Mouse (Mus musculus): ENCODE data around the gene Sox1. TPM values are rescaled to one million over a fixed set of nuclear protein-coding genes. Genes with fewer than 3 reads are reported as not detected.

Gene Sox1
- polyA plus RNA-seq, 1 experiment from 2014 or later: not detected

DNA sequence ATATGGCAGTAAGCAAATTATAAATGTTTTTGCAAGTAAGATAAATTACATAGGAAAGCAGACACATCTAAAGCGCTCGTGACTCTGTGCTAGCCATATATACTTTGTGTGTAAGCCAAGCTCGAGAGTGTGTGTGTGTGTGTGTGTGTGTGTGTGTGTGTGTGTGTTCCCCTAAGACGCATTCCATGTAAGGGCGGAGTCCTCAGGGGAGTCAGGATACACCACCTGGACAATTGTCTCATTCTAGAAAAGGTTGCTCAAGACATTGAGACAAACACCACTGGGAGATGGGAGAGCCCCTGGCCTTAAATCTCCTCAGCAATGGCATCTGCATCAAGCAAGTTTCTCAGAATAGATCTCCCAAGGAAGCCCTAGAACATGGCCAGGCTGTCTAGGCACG, 42.9 kb downstream of the Sox1 start:
- no peak overlapping the region for H3K4me2 ChIP-seq (ENCODE audit: low read length)
- no peaks in the 10 kb centered on the region for H3K36me3 ChIP-seq (ENCODE audit: insufficient read depth, low read length)
- ATAC-seq (replicated peaks; ENCODE audit: low FRiP score, low read depth) (no peak), DNase-seq (ENCODE audit: low spot score) (no peak)
- peaks cover 8% of the 10 kb centered on the region; the same call in 1 of the 2 replicates for H3K27me3 ChIP-seq (ENCODE audit: insufficient read depth, low read length)
- no peak overlapping the region for H3K27ac ChIP-seq
- WGBS: 88% methylated on average over 6 of the region's 6 CpGs
- H3K4me1 ChIP-seq (replicated peaks; ENCODE audit: insufficient read depth, low read length): no peaks in the 10 kb centered on the region
- H3K4me3 ChIP-seq (replicated peaks; ENCODE audit: low read depth, low read length): no peak overlapping the region
- no peak for TF ChIP-seq CTCF (IDR thresholded peaks at IDR 0.05; ENCODE audit: low read depth)
- H3K9me3 ChIP-seq (replicated peaks; ENCODE audit: low read length): no peaks in the 10 kb centered on the region
- H3K9ac ChIP-seq (ENCODE audit: low read depth, low read length): no peak overlapping the region

DNA sequence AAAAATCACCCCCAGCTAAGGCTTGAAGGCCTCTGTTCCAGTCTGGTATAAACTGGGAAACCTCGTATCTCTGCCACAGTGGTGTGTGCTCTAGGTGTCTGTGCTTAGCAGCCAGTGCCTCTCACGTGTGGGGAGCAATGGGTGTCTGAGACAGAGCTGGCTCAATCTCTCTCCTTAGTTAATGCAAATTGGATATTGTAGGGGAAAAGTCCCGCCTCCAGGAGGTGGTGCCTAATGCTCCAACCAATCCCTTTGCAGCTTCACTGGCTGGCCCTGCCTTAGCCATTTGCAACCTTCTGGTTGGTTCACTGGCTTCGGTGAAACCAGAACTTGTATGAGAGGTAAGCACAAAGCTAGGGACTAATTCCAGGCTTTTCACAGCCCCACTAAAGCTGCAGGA, 43.9 kb downstream of the Sox1 start:
- TF ChIP-seq CTCF (IDR thresholded peaks at IDR 0.05; ENCODE audit: low read depth): no peak
- DNase-seq (ENCODE audit: low spot score): peak; percentile 26

DNA sequence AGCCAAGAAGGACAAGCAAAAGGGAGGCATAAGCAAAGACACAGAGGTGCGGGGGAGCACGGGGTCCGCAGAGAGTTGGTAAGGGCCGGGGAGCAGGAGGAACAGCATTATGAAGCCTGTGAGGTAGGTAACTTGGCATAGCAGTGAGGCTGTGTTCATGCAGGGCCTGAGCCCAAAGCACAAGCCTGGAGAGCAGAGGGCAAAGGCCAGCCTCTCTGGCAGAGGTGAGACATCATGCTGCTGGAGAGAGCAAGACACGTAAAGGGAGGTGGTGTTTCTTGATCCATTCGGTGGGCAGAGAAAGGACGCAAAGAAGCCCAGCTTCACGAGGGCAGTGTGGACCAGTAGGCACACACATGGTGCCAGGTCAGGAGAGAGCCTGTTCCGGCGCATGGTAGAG, 44.8 kb downstream of the Sox1 start:
- H3K27ac ChIP-seq: no peak overlapping the region
- no peak for DNase-seq (ENCODE audit: low spot score)
- H3K36me3 ChIP-seq (ENCODE audit: insufficient read depth, low read length): no peaks in the 10 kb centered on the region
- H3K4me3 ChIP-seq (replicated peaks; ENCODE audit: low read depth, low read length): no peak overlapping the region
- peaks cover 4% of the 10 kb centered on the region; the same call in 1 of the 2 replicates for H3K27me3 ChIP-seq (ENCODE audit: insufficient read depth, low read length)
- no peak for TF ChIP-seq CTCF (IDR thresholded peaks at IDR 0.05; ENCODE audit: low read depth)
- 91% methylated on average over 10 of the region's 10 CpGs for WGBS
- H3K4me2 ChIP-seq (ENCODE audit: low read length): no peak overlapping the region
- no peak for ATAC-seq (replicated peaks; ENCODE audit: low FRiP score, low read depth)
- H3K9me3 ChIP-seq (replicated peaks; ENCODE audit: low read length): no peaks in the 10 kb centered on the region
- no peaks in the 10 kb centered on the region for H3K4me1 ChIP-seq (replicated peaks; ENCODE audit: insufficient read depth, low read length)
- H3K9ac ChIP-seq (ENCODE audit: low read depth, low read length): no peak overlapping the region

More for the DNA sequence above, 43.9 kb downstream of the Sox1 start:
- Histone ChIP-seq H3K36me3 (ENCODE audit: insufficient read depth, low read length) (no peaks in the 10 kb centered on the region), H3K4me3 (replicated peaks; ENCODE audit: low read depth, low read length) (no peak overlapping the region), H3K27me3 (ENCODE audit: insufficient read depth, low read length) (peaks cover 4% of the 10 kb centered on the region; the same call in 1 of the 2 replicates), H3K4me1 (replicated peaks; ENCODE audit: insufficient read depth, low read length) (no peaks in the 10 kb centered on the region), H3K27ac (no peak overlapping the region), H3K9ac (ENCODE audit: low read depth, low read length) (no peak overlapping the region), H3K4me2 (ENCODE audit: low read length) (no peak overlapping the region), H3K9me3 (replicated peaks; ENCODE audit: low read length) (no peaks in the 10 kb centered on the region)
- ATAC-seq (replicated peaks; ENCODE audit: low FRiP score, low read depth): no peak
- 21% methylated on average over 4 of the region's 4 CpGs for WGBS

DNA sequence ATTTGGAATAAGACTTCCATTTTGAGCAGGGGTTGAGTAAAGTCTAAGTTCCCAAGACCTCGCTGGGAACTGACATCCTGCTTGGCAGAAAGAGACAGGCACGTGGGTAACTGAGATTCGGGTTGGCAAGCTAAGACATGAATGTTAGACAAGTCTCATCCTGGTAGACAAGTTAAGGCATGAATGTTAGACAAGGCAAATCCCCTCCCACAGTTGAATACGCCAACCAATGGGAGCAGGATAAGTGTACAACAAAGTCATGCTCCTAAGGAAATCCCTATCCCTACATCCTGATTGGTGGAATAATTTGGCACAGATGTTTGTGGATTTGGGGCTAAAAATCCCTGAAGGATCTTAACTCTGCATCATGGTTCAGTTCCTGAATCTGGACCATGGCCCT, 45.9 kb downstream of the Sox1 start:
- no peak for DNase-seq (ENCODE audit: low spot score)
- peaks cover 7% of the 10 kb centered on the region for H3K27me3 ChIP-seq (ENCODE audit: insufficient read depth, low read length)
- no peak overlapping the region for H3K27ac ChIP-seq
- WGBS: 89% methylated on average over 4 of the region's 4 CpGs
- no peaks in the 10 kb centered on the region for H3K4me1 ChIP-seq (replicated peaks; ENCODE audit: insufficient read depth, low read length)
- no peak overlapping the region for H3K4me3 ChIP-seq (replicated peaks; ENCODE audit: low read depth, low read length)
- TF ChIP-seq CTCF (IDR thresholded peaks at IDR 0.05; ENCODE audit: low read depth): no peak
- H3K9ac ChIP-seq (ENCODE audit: low read depth, low read length): no peak overlapping the region
- no peaks in the 10 kb centered on the region for H3K9me3 ChIP-seq (replicated peaks; ENCODE audit: low read length)
- no peak overlapping the region for H3K4me2 ChIP-seq (ENCODE audit: low read length)
- no peak for ATAC-seq (replicated peaks; ENCODE audit: low FRiP score, low read depth)
- H3K36me3 ChIP-seq (ENCODE audit: insufficient read depth, low read length): no peaks in the 10 kb centered on the region

DNA sequence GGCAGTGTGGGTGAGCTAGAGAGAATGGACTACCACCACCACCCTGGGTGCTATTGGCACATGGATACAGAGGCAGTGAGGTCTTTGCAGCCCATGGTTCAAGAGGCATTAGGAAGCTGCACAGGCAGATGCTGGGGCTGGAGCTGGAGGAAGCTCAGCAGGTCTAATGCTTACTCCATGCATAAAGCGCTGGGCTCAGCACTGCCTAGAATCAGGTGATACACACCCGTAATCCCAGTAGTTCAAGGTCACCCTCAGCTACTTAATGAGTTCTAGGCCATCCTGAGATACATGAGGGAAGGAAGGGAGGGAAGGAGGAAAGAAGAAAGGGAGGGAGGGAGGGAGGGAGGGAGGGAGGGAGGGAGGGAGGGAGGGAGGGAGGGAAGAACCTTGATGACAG, 50.2 kb downstream of the Sox1 start:
- Histone ChIP-seq H3K9ac (ENCODE audit: low read depth, low read length) (no peak overlapping the region), H3K27me3 (ENCODE audit: insufficient read depth, low read length) (peaks cover 25% of the 10 kb centered on the region), H3K36me3 (ENCODE audit: insufficient read depth, low read length) (no peaks in the 10 kb centered on the region), H3K9me3 (replicated peaks; ENCODE audit: low read length) (no peaks in the 10 kb centered on the region), H3K27ac (no peak overlapping the region), H3K4me2 (ENCODE audit: low read length) (no peak overlapping the region), H3K4me3 (replicated peaks; ENCODE audit: low read depth, low read length) (no peak overlapping the region), H3K4me1 (replicated peaks; ENCODE audit: insufficient read depth, low read length) (no peaks in the 10 kb centered on the region)
- 54% methylated on average over 2 of the region's 2 CpGs for WGBS
- DNase-seq (ENCODE audit: low spot score) (no peak), ATAC-seq (replicated peaks; ENCODE audit: low FRiP score, low read depth) (no peak)
- no peak for TF ChIP-seq CTCF (IDR thresholded peaks at IDR 0.05; ENCODE audit: low read depth)

DNA sequence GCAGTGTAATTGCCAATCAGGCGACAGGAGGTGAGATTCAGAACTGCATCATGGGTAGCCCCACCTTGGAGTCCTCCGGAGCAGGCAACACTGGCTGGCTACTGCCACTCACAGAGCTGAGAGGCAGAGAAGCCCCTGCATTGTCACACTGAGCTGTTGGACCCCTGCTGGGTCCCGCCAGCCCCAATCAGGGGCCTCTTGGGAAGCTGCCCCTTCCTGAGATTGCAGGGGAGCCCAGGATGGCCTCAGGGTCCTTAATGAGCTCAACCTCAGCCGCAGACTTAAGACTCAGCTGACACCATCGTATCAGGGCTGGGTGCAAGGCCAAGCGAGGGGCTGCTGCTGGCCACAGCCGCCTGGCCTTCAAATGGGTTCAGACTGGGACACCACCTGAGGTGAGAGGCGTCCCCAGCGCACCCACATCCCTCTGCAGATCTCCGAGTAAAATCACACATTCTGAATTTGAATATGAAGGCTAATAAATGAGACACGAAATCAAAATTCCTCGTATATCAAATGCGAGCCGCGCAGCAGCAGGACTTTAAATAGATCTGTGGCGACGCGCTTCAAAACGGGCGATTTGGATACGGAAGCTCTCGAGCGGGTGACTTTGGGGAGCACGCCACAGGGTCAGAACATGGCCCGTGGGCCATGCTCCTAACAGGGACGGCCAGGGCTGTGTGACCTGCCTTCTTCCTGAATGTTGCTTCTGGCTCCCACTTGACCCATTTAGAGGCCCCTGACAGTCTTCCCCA, 51.0 kb downstream of the Sox1 start:
- DNase-seq (ENCODE audit: low spot score) (no peak), ATAC-seq (replicated peaks; ENCODE audit: low FRiP score, low read depth) (no peak)
- H3K36me3 ChIP-seq (ENCODE audit: insufficient read depth, low read length): no peaks in the 10 kb centered on the region
- H3K4me2 ChIP-seq (ENCODE audit: low read length): no peak overlapping the region
- TF ChIP-seq CTCF (IDR thresholded peaks at IDR 0.05; ENCODE audit: low read depth): no peak
- 2% methylated on average over 26 of the region's 26 CpGs for WGBS
- no peak overlapping the region for H3K9ac ChIP-seq (ENCODE audit: low read depth, low read length)
- no peaks in the 10 kb centered on the region for H3K4me1 ChIP-seq (replicated peaks; ENCODE audit: insufficient read depth, low read length)
- no peaks in the 10 kb centered on the region for H3K9me3 ChIP-seq (replicated peaks; ENCODE audit: low read length)
- H3K27me3 ChIP-seq (ENCODE audit: insufficient read depth, low read length): peaks cover 25% of the 10 kb centered on the region
- H3K27ac ChIP-seq: no peak overlapping the region
- no peak overlapping the region for H3K4me3 ChIP-seq (replicated peaks; ENCODE audit: low read depth, low read length)

Small RNAs within 50 kb of the gene (microRNA-seq; reads per million reads assigned to microRNA genes)
- gene Gm25239: not detected

Other genes starting within 250 kb of the Sox1 start
- gene A230072I06Rik, start 116.5 kb upstream of the Sox1 start, polyA plus RNA-seq (2015; fragmentation: Nextera tagmentation; extraction: Ambion mirVana): not detected in 2 replicates
- 0.91 and 1.8 TPM in 2 replicates for gene Spaca7, start 177.7 kb downstream of the Sox1 start, polyA plus RNA-seq (2015; fragmentation: Nextera tagmentation; extraction: Ambion mirVana)

Data from kidney, postnatal 0 days (tissue).